Mouse (Mus musculus) megakaryocyte, embryonic 14.5 days (primary cell): ENCODE data around the gene Ube2e2. TPM values are rescaled to one million over a fixed set of nuclear protein-coding genes. Genes with fewer than 3 reads are reported as not detected.

Experiments used
- H3K27me3 ChIP-seq: replicated peaks from 2 replicates; pipeline ENCODE3; 2012; ENCODE audit warnings: inconsistent platforms
- H3K36me3 ChIP-seq: replicated peaks from 2 replicates; pipeline ENCODE3; 2012; ENCODE audit warnings: low read length, inconsistent platforms, mixed read lengths
- H3K4me1 ChIP-seq: 2 replicates; pipeline ENCODE4 v1.6.1; 2012; ENCODE audit warnings: inconsistent platforms
- H3K4me3 ChIP-seq: replicated peaks from 2 replicates; pipeline ENCODE3; 2012; ENCODE audit warnings: moderate library complexity, mild to moderate bottlenecking, inconsistent platforms
- H3K9me3 ChIP-seq: 2 replicates; pipeline ENCODE4 v1.6.1; 2012; ENCODE audit warnings: inconsistent platforms
- FLI1 ChIP-seq: IDR thresholded peaks from 2 replicates; pipeline ENCODE4 v1.6.1; 2012; ENCODE audit warnings: low read length, inconsistent platforms, mixed read lengths
- GATA1 ChIP-seq: IDR thresholded peaks from 3 replicates; pipeline ENCODE4 v1.6.1; 2012; ENCODE audit warnings: mixed read lengths, low read length, inconsistent platforms, borderline replicate concordance
- polyA plus RNA-seq: library from polyadenylated mRNA; stranded (reverse); fragments of >175 nt; gene quantifications from 2 replicates; pipeline ENCODE4 v1.2.3, GENCODE M21; 2012; ENCODE audit warnings: low replicate concordance; ENCODE audit not compliant: insufficient read depth

Ube2e2 gene
- polyA plus RNA-seq, 1 experiment: 6.0 TPM

DNA sequence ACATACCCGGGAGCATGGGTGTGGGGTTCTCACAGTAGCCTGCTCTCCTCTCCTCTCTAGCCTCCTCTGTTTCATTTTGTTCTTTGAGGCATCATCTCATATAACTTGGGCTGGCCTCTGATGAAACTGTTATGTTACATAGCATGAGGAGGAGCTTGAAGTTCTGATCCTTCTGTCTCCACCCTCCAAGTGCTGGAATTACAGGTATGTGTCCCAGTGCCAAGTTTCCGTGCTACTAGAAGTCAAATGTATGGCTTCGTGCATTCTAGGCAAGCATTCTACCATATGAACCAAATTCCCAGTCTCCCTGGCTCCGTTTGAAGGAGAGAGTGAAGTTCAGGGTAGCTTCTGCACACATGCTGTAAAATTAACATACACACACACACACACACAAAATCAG is 363.6 kb downstream of the Ube2e2 start:
- Histone ChIP-seq H3K36me3 (no peaks in the 10 kb centered on the region), H3K4me1 (no peaks in the 10 kb centered on the region), H3K9me3 (no peaks in the 10 kb centered on the region; the same call in 1 of the 2 replicates), H3K4me3 (no peak overlapping the region), H3K27me3 (no peaks in the 10 kb centered on the region)
- TF ChIP-seq GATA1 (no peak), FLI1 (no peak)
